Mouse (Mus musculus): ENCODE results near the gene Mon1a. TPM values are rescaled to one million over a fixed set of nuclear protein-coding genes. Genes with fewer than 3 reads are reported as not detected.

Mon1a gene
- polyA plus RNA-seq, 1 experiment from 2014 or later, result 5.6 TPM

DNA sequence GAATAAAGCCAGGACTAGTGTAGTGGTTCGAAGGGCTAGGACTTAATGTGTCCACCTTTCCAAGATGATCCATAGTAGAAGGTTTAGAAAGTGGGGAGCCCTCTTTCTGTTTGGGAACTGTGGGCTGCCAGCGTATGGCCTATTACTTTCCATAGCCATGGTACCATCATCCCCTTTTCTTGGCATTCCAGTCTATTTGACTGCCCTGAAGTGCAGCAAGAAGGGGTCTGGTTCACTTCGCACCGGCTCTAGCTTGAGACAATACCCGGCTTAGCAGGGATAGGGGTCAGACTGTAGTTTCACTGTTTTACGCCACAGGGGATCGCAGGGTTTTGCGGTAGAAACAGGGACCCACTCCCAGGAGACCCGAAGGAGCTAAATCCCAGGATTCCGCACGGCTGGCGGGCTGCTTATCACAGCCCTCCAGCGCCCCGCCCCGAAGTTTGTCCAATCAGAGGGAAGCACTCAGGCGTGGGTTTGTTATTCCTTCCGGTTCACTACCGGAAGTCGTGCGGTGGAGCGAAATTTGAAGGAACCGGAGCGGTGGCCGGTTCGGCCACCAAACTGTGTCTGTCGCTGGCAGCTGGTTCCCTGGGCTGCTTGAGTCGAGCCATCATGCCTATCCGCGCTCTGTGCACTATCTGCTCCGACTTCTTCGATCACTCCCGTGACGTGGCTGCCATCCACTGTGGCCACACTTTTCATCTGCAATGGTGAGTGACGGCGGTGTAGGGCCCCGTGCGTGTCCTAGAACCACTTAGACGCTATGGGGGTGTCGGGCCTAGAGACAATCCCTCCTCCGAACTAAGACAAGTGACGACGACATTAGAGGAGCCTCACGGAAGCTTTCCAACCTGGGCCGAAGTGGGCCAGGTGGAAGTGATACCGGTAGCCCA lies 62.8 kb downstream of the Mon1a start:
- WGBS (ENCODE audit: insufficient replicate concordance), result 13% methylated on average over 45 of the region's 45 CpGs
- ATAC-seq (ENCODE audit: low read depth), result peak; percentile 90
- peak overlapping the region; percentile 84 for H3K4me2 ChIP-seq
- DNase-seq, result peak; percentile 86
- H3K36me3 ChIP-seq, result peaks cover 9% of the 10 kb centered on the region; the same call in 1 of the 2 replicates
- peak overlapping the region; percentile 73 for H3K27ac ChIP-seq
- peak overlapping the region; percentile 81 for H3K9ac ChIP-seq
- H3K4me3 ChIP-seq (replicated peaks), result peak overlapping the region; percentile 86
- no peaks in the 10 kb centered on the region for H3K9me3 ChIP-seq (replicated peaks)
- no peaks in the 10 kb centered on the region for H3K27me3 ChIP-seq
- H3K4me1 ChIP-seq (replicated peaks), result peaks cover 26% of the 10 kb centered on the region

Other genes with a start within 250 kb of the Mon1a start
- 5.4 and 5.9 TPM in 2 replicates for gene Slc38a3, start 218.6 kb upstream of the Mon1a start, polyA plus RNA-seq (2015; fragmentation: Nextera tagmentation; extraction: Ambion mirVana)
- gene Gnat1, start 208.4 kb upstream of the Mon1a start, polyA plus RNA-seq (2015; fragmentation: Nextera tagmentation; extraction: Ambion mirVana), result 1.1 and 1.5 TPM in 2 replicates
- gene Sema3f, start 177.7 kb upstream of the Mon1a start, polyA plus RNA-seq (2015; fragmentation: Nextera tagmentation; extraction: Ambion mirVana), result 0.93 and 1.0 TPM in 2 replicates
- gene Rbm5, start 117.2 kb upstream of the Mon1a start, polyA plus RNA-seq (2015; fragmentation: Nextera tagmentation; extraction: Ambion mirVana), result 64.7 and 75.5 TPM in 2 replicates
- 30.4 and 36.2 TPM in 2 replicates for gene Rbm6, start 14.9 kb upstream of the Mon1a start, polyA plus RNA-seq (2015; fragmentation: Nextera tagmentation; extraction: Ambion mirVana)
- 0.68 and 0.71 TPM in 2 replicates for gene Mst1r, start 18.7 kb downstream of the Mon1a start, polyA plus RNA-seq (2015; fragmentation: Nextera tagmentation; extraction: Ambion mirVana)
- gene Actl11, start 40.3 kb downstream of the Mon1a start, polyA plus RNA-seq (2015; fragmentation: Nextera tagmentation; extraction: Ambion mirVana), result not detected in 2 replicates
- 0.13 and 0.28 TPM in 2 replicates for gene Camkv, start 47.5 kb downstream of the Mon1a start, polyA plus RNA-seq (2015; fragmentation: Nextera tagmentation; extraction: Ambion mirVana)
- 17.3 and 18.9 TPM in 2 replicates for gene Traip, start 62.0 kb downstream of the Mon1a start, polyA plus RNA-seq (2015; fragmentation: Nextera tagmentation; extraction: Ambion mirVana)
- gene Uba7, start 87.4 kb downstream of the Mon1a start, polyA plus RNA-seq (2015; fragmentation: Nextera tagmentation; extraction: Ambion mirVana), result 56.5 and 56.9 TPM in 2 replicates
- 0.53 and 0.56 TPM in 2 replicates for gene Gm20661, start 94.9 kb downstream of the Mon1a start, polyA plus RNA-seq (2015; fragmentation: Nextera tagmentation; extraction: Ambion mirVana)
- 55.7 and 60.5 TPM in 2 replicates for gene Inka1, start 97.7 kb downstream of the Mon1a start, polyA plus RNA-seq (2015; fragmentation: Nextera tagmentation; extraction: Ambion mirVana)
- 1.1 and 1.2 TPM in 2 replicates for gene Cdhr4, start 104.3 kb downstream of the Mon1a start, polyA plus RNA-seq (2015; fragmentation: Nextera tagmentation; extraction: Ambion mirVana)
- 0.44 and 0.48 TPM in 2 replicates for gene Gm20662, start 108.2 kb downstream of the Mon1a start, polyA plus RNA-seq (2015; fragmentation: Nextera tagmentation; extraction: Ambion mirVana)
- gene Ip6k1, start 114.3 kb downstream of the Mon1a start, polyA plus RNA-seq (2015; fragmentation: Nextera tagmentation; extraction: Ambion mirVana), result 29.3 and 30.9 TPM in 2 replicates
- gene Gmppb, start 161.1 kb downstream of the Mon1a start, polyA plus RNA-seq (2015; fragmentation: Nextera tagmentation; extraction: Ambion mirVana), result 21.0 TPM in 2 replicates
- 1.2 and 1.4 TPM in 2 replicates for gene Amigo3, start 165.0 kb downstream of the Mon1a start, polyA plus RNA-seq (2015; fragmentation: Nextera tagmentation; extraction: Ambion mirVana)
- gene Mst1, start 192.3 kb downstream of the Mon1a start, polyA plus RNA-seq (2015; fragmentation: Nextera tagmentation; extraction: Ambion mirVana), result 15.5 and 18.6 TPM in 2 replicates
- 80.8 and 88.0 TPM in 2 replicates for gene Rnf123, start 195.2 kb downstream of the Mon1a start, polyA plus RNA-seq (2015; fragmentation: Nextera tagmentation; extraction: Ambion mirVana)
- 176 and 195 TPM in 2 replicates for gene Apeh, start 206.5 kb downstream of the Mon1a start, polyA plus RNA-seq (2015; fragmentation: Nextera tagmentation; extraction: Ambion mirVana)

All from liver, embryonic 13.5 days (tissue).